Mouse (Mus musculus): Measurements from ENCODE around the gene Glb1. TPM values are rescaled to one million over a fixed set of nuclear protein-coding genes. Genes with fewer than 3 reads are reported as not detected.
"Not testable (repeated sequence)": the region's sequence is repeated elsewhere in the genome, so short reads cannot be mapped to it uniquely, and the experiment has no call there.

The Glb1 gene
- total RNA-seq, 4 experiments from 2014 or later, result 37.0 to 40.6 (median 38.1) TPM

DNA sequence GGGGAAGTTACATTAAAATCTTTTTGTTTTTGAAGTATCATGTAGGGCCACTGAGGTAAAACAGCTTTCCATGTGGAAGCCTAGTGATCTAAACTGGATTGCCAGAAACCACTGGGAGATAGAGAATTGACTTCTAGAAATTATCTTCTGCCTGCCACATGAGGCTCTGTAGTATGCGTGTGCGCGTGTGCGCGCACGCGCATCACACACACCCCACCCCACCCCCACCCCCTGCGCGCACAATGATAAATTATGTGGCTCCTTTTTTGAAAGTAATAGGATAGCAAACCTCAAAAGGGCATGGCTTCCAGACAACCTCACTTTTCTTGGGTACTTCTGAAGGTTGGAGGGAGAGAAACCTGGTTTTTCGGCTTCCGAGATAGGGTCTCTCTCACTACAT, 101.0 kb downstream of the Glb1 start:
- DNase-seq, result no peak

DNA sequence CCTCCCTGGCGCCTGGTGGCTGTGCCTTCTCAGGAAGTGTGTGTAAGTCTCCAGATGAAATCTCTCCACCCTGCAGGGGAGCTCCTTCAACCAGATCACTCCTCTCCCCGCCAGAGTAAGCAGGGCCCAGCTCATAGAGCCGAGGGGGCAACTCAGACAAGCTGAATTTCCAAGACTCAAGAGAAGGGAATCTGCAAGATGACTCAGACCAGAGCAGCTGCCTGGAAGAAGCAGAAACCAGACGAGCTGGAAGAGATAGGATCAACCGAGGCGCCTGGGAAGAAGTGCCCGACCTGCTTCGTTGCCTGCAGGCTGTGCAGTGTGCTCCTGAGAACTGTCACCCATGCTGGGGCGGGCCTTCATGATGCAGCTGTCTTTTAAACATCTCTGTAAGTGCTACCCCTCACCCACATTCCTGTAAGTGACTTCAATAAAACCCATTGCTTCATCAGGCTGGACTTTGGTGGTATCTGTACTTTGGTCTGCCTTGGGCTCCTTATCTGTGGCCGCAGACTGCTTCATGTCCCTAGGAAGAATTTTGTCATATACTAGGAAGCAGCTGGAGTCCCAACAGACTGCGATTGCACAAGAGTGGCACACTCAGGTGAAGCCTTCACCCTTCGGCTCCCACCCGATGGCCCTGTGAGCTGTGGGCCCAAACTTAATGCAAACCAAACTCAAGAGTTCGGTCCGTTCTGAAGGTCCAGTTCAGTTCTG, 102.0 kb downstream of the Glb1 start:
- no peak for DNase-seq

DNA sequence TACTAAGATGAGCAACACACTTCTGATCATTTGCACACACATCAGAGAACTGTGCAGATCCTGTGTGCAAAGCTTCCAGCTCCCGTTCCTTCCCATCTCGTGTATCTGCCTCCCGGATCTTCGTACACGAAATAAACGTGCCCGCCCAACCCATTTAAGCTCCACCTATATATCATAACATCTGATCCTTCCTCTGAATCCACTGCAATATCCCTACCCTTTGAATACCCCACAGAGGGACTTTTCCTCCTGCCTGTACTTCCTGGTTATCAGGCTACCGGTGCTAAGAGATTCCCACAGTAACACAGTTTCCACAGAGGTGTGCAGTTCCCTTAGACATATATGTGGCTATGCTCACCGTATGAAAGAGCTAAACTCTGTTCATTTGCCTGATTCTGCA, 103.9 kb downstream of the Glb1 start, which contains the start of gene Ccr4:
Gene Ccr4, minus strand, starts transcription at position 101 of the 400 bp plus-strand sequence.
- DNase-seq, result no peak

DNA sequence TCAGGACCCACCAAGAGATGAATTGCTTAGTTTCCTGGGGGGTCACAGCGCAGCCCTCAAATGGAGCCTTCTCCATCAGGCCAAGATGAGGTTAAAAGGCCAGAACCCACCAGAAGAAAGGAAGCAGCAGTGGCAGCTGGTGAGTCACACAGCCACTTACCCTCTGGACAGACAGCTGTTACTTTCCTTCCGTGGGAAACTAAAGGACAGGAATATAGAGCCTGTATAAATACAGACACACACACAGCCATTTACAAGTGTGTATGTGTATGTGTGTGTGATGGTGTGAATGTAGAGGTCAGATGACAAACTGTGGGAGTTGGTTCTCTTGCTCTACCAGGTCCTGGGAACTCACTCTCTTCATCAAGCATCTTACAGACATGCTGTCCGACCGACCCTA, 105.7 kb downstream of the Glb1 start:
- DNase-seq, result no peak

DNA sequence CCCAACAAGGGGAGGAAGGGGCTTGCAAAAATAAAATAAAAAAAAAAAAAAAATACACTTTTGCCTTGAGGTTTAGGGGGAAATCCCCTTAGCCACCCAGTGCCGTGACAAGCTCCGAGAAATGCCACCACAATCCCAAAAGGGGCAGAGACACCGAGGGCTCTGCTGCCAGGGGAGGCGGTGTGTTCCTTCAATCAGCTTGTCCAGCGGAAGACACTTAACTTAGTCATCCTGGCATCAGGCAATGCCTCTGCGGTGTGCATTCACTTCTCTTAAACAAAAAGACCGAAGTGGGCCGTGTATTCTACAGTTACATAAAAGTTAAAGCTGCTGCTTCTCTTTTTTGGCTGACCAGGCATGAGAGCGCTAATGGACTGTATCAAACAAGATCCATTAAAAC, 106.5 kb downstream of the Glb1 start:
- DNase-seq, result no peak

DNA sequence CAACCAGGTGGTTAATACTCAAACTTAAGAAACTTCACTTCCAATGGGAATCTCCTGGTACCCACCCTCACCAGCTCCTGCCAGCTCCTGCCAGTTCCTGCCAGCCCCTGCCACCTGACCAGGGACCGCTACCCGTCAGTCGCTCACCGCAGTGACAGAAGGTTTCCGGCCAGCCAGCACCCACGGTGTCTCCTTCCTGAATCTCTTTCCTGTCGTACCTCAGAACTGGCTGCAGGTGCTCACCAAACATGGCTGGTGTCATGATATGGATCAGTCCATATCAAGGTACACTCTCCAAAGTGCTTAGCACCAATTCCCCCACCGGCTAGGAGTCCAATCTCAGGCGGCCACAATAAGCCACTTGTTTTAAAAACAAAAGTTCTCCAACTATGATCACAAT, 108.9 kb downstream of the Glb1 start:
- DNase-seq, result no peak

DNA sequence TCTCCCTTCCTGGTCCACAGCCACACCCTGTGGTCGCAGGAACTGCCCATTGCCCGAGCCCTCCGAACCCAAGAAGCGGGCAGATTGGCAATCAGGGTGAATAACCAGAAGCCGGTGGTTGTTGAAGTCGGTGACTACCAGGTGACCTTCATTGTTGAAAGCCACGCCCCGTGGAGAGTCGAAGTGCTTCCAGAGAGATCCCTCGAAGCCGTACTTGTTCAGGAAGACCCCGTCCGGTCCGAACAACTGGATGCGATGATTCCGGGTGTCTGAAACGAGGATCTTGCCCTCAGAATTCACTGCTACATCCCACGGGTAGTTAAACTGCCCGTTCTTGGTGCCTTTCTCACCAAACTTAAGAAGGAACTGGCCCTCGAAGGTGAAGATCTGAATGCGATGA, 112.0 kb downstream of the Glb1 start:
- no peak for DNase-seq

DNA sequence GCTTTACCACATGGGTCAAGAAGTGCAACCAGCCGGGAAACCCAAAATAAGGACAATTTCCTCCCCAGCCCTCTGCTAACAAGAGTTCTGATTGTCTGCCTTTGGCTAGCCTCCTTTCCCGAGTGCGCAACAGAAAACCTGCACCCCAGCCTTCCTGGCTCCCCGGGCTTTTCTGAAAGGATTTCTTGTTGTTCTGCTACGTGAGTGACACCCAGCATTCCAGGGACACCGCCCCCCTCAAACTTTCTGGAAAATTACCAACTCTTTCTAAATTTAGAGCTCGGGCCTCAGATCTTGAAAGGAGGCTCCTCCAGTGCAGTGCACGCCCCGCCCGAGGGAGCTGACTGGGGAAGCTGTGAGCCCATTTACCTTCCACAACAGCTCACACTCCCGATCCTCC, 114.5 kb downstream of the Glb1 start, which contains the start of gene C130032M10Rik:
Gene C130032M10Rik, plus strand, starts transcription at position 334 of the 400 bp plus-strand sequence.
- DNase-seq, result no peak

DNA sequence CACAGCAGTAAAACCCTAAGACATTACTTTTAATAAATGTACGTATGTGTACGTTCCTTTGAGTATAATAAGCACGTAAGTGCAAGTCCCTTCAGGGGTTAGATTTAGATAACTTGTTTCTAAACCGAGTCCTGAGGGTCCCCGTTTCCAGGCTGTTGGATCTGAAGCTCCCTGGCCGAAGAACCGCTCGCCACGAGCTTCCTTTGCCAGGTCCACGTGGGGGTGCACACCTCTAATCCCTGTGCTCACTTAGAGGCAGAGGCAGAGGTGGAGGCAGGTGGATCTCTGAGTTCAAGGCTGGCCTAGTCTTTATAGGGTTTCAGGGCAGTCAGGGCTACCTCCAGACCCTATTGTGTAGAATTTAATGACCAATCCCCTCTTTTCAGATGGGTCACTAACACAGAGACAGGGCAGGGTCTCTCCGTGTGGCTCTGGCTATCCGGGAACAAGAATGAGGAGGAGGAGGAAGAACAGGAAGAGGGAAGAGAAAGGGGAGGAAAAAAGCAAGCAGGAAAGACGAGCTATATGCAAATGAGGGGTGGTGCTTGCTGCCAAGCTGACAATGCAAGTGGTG, 117.1 kb downstream of the Glb1 start:
- no peak for DNase-seq

DNA sequence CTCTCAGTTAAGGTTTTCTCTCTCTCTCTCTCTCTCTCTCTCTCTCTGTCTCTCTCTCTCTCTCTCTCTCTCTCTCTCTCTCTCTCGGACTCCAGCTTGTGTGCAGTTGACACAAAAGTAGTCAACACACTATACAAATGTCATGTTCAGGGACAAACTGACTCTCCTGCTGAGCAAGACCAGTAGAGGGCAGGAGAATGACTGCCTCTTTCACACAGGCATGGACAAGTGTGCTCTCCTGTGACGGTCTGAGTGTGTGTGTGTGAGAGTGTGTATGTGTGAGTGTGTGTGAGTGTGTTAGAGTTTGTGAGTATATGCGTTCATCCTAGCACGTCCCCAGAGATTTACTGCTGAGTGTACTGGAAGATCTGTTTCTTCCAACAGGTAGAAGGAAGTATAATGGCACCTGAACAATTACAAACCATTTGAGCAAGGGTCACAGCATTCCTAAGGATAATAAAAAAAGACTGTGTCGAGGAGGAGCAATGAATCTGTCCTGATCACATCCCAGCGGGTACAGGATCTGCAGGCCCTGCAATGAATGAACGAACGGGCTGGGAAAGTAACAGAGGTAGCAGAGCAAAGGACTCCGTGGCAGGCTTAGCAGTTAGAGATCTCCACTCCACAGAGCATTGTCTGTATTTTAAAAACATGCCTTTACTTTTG, 118.1 kb downstream of the Glb1 start:
- no peak for DNase-seq

DNA sequence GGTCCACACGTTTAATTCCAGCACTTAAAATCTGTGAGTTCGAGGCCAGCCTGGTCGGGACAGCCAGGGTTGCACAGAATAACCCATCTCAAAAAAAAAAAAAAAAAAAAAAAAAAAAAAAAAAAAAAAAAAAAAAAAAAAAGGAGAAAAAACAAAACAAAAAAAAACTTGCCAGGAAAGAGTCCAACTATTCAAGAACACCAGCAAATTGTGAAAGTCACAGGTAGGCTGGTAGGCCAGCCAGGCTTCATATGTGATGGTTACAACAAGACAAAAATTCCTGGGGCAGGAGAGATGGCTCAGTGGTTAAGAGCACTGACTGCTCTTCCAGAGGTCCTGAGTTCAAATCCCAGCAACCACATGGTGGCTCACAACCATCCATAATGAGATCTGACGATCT, 119.7 kb downstream of the Glb1 start:
- DNase-seq, result not testable (repeated sequence)

DNA sequence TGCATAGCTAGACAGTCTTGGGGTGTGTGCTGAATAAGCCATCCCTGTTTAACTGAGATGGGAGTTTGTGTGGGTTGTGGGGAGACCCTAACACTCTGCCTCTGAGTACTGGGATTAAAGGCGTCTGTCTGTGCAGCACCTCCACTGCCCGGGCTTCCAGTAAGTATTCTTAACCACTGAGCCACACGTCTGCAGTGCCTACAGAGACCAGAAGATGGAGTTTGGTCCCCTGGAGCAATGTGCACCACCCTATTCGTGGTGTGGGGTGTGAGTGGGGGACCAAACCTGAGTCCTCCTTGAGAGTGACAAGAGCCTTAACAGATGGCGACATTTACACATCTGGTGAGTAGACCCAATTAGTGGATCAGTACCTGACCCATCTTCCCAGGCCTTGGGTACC, 121.2 kb downstream of the Glb1 start:
- DNase-seq, result no peak

DNA sequence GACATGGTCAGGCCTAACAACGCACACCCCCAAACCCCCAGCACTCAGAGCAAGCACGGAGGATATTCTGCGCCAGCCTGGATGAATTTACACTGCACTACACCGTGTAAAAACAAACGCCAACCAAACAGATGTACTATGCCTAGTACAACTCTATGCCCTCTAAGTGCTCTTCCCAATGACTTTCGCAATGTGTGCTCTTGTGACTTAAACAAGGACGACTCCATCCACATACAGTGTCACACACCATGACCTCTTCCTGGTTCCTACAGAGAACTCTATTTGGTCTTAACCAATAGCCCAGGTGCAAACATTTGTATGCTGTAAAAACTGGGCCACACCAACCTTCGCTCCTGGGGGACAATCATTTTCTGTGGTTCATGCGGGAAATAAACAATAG, 121.6 kb downstream of the Glb1 start:
- DNase-seq, result no peak

Other genes with a start within 250 kb of the Glb1 start
- not detected for gene Bcl2a1c, start 70.9 kb upstream of the Glb1 start, total RNA-seq (2022)
- gene Crtap, start 10.4 kb upstream of the Glb1 start, total RNA-seq (2022), result 100 to 1,000 TPM; 103 to 145 (median 123) TPM
- 10 to 100 TPM in 3 of 4 experiments, 1 to 10 TPM in 1; 9.2 to 11.6 (median 10.4) TPM for gene Tmppe, start within 50 bp of the Glb1 start, total RNA-seq (2022)
- gene Ccr4, start 103.8 kb downstream of the Glb1 start, total RNA-seq (2022), result not detected
- under 1 TPM in 1 of 4 experiments, not detected in 3; 0.43 TPM for gene C130032M10Rik, start 114.6 kb downstream of the Glb1 start, total RNA-seq (2022)
- under 1 TPM in 1 of 4 experiments, not detected in 3; 0.03 TPM for gene Trim71, start 163.3 kb downstream of the Glb1 start, total RNA-seq (2022)
- 10 to 100 TPM; 42.5 to 51.1 (median 44.4) TPM for gene Cnot10, start 239.1 kb downstream of the Glb1 start, total RNA-seq (2022)

Measured in adrenal gland, adult 8-10 months (tissue).